Mouse (Mus musculus): ENCODE measurements around the gene B3gnt8. TPM values are rescaled to one million over a fixed set of nuclear protein-coding genes. Genes with fewer than 3 reads are reported as not detected.
A peak's percentile ranks its signal among the peaks of the same experiment; 100 is the strongest.

The B3gnt8 gene
- total RNA-seq, 4 experiments from 2014 or later: 0.66 to 2.0 (median 1.7) TPM

DNA sequence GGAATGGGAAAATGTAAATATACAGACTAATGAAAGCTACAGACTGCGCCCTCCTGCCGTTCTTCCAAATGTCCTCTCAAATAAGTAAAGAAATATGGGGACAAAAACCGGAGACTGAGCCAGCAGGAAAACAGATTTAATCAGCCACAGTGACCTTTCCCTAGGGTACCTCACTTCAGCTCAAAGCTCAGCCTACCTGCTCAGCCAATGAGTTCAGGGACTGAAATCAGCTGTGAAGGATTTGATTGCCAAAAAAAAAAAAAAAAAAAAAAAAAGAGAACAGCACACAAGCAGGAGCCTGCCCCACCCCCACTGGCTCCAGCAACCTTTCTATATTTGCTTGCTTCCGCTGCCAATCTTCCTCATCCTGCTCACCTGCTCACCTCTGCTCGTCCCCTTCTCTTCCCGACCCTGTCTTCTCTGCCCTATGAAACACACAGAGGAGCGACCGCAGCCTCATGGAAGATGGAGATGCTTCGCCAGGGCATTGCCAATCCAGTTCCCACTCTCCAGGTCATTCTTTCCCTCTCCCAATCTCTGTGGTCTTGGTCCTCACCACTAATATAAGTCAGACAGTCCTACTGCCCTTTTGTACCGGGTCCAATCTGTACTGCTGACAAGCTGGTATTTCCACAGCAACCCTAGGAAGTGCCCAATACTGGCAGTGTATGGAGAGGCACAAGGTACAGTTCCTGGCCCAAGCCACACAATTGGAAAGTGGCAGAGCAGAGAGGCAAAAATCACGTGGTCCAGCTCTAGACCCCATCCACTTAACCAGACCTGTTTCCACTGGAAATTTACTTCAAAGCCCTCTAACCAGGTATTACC lies 29.4 kb downstream of the B3gnt8 start:
- DNase-seq (ENCODE audit: low spot score in 2 of 2): no peak

DNA sequence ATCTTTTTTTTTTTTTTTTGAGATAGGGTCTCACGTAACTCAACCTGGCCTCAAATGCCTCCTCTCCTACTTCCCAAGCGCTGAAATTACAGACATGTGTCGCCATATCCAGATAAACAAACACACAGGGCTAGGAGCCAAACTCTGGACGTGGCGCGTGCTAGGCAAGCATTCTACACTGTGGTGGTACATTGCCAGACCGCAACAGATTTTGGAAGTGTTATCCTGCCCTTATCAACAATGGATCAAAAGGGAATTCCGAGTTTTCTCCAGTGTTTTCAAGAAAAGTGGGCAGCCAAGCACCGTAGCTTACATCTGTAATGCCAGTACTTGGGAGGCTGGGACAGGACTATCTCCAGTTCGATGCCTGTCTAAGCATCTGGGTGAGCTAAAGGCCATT lies 31.3 kb downstream of the B3gnt8 start:
- no peak for DNase-seq (ENCODE audit: low spot score in 2 of 2)

DNA sequence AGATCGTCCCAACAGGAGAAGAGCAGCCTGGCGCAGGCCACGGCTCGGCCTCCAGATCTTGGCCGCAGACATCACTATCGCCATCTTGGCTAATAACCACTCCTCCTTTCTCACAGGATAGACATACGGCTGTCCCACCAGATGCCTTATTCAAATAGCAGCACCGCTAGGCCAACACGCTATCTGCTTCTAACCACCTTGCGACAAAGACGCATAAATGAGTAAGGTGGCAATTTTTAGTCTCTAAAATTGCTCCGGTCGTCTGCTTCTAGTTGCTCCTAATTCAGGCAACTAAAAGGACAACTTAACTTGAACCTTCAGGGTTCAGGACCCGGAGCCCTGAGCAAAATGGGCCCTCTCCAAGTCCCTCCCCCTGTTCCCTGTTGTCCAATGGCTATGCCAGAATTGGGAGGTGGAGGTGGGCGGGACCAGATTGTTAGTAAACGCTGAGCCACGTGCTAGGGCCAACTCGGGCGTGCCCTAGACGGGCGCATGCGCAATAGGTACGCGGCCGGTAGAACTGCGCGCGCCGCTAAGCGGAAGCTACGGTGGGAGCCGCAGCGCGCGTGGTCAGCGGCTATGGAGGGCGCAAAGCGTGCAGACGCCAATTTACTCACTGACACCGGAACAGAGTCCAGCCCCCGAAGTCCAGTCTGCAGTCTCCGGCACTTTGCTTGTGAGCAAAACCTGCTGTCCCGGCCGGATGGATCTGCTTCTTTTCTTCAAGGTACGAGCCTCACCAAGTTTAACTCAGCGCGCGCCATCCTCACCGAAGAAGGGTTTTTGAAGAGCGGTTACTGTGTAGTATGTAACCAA lies 32.4 kb downstream of the B3gnt8 start, which contains the start of the genes Bckdha and Exosc5:
TSS of gene Bckdha (minus strand) at position 325 of the 816 bp plus-strand sequence.
TSS of gene Exosc5 (plus strand) at position 508 of the 816 bp plus-strand sequence.
- DNase-seq (ENCODE audit: low spot score in 2 of 2): peak; percentile 99

DNA sequence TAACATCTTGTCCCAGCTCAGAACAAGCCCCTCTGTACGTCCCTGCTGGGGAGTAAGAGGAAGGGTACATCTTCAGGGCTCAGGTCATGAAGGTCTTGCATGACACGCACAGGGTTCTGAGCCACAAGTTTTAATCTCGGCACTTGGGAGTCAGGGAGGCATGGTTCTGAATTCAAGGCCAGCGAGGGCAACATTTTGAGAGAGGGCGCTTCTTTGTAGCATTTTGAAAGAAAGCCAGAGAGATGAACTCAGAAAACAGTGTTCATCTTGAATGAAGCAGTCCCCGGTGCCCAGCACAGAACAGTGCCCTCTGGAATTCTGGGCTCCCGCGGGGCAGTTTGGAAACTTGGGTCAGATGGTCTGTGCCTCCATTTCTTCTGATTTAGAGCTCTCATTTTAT lies 39.9 kb downstream of the B3gnt8 start:
- no peak for DNase-seq (ENCODE audit: low spot score in 2 of 2)

DNA sequence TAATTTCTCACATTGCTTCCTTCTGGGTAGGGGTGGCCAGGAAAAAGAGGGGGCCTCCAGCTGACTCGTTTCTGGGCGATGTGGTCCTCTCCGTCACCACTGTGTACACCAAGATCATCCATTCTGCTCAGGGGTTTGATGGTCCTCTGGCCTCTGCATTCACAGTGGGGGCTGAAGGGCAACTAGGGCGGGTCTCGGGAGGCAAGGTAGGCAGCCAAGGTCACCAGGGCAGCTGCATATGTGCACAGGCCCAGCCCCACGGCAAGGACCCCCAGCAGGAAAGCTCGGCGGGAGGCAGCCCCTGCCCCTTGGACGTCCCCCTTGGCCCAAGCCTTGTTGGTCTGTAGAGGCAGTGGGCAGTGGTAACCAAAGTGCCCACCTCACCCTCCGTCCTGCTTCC lies 42.7 kb downstream of the B3gnt8 start:
- no peak for DNase-seq (ENCODE audit: low spot score in 2 of 2)

DNA sequence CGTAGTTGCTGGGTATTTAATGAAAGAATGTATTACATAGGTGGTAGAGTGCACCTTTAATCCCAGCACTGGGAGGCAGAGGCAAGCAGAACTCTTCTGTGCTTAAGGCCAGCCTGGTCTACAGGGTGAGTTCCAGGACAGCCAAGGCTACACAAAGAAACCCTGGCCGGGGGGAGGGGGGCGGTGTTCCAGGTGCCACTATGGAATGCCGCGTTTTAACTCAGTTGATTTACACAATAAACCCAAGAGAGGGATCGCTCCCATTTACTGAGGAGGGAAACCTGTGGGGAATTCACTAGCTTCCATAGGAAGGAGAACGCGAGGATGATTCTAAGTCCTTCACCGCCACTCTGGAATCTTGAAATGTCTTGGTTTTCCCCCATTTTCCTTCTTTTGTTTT lies 43.2 kb downstream of the B3gnt8 start:
- DNase-seq (ENCODE audit: low spot score in 2 of 2): no peak

DNA sequence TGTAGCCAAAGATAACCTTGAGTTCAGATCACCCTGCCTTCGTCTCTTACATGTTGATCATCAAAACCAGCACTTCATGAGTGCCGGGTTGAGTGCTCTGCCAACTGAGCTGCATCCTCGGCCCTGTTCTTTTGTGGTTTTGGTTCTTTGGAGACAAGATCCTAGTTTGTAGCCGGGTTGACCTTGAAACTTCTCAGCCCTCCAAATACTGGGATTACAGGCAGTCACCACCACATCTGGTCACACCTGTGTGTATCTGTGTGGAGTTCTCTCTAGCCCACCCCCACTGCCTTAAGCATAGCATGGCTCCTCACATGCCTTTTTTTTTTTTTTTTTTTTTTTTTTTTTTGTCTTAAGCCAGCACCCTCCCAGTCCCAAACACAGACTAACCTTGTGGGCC lies 43.6 kb downstream of the B3gnt8 start:
- no peak for DNase-seq (ENCODE audit: low spot score in 2 of 2)

DNA sequence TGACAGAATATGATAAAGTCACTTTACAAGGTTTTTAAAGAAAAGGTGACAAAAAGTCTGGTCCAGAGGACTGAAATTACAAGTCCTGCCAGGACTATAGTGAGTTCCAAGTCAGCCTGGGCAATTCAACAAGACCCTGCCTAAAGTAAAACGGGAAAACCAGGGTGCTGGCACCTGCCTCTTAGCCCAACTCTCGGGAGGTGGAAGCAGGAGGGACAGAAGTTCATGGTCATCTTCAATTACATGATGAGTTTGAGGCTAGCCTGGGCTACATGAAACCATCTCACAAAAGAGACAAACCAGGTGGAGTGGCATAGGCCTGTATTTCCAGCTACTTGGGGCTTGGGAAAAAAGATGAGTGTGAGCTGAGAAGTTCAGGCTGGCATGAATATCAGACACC lies 45.2 kb downstream of the B3gnt8 start:
- no peak for DNase-seq (ENCODE audit: low spot score in 2 of 2)

DNA sequence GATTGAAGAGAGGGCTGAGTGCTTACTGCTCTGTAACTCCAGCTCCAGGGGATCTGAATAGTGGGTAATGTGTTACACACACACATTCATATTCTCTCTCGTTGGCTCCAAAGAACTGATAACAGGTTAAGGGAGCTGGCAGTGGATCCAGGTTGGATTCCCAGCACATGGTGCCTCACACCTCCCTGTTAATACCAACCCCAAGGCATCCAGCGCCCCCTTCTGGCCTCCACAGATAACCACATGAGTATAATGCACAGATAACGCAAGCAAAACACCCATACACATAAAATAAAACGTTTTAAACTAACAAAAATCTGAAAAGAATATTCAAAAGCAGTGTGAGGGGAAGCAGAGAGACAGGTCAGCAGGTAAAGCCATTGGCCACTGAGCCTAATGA lies 46.0 kb downstream of the B3gnt8 start:
- DNase-seq (ENCODE audit: low spot score in 2 of 2): no peak

DNA sequence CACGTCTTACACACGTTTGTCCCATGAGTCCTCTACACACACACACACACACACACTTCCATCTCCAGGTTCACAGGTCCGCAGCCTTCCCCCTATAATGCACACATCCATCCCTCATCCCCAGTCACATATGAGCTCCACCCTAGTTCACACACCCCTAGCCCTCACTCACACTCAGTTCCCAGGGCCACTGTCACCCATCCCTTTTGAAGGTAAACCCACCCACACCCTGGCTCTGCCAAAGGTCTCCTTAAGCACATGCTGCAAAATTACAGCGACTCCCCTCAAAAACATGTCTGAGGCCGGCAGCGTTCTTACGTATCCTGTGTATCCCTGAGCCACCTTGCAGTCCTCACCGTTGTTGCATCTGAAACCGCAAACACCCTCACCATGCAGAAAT lies 47.8 kb downstream of the B3gnt8 start:
- DNase-seq (ENCODE audit: low spot score in 2 of 2): no peak

DNA sequence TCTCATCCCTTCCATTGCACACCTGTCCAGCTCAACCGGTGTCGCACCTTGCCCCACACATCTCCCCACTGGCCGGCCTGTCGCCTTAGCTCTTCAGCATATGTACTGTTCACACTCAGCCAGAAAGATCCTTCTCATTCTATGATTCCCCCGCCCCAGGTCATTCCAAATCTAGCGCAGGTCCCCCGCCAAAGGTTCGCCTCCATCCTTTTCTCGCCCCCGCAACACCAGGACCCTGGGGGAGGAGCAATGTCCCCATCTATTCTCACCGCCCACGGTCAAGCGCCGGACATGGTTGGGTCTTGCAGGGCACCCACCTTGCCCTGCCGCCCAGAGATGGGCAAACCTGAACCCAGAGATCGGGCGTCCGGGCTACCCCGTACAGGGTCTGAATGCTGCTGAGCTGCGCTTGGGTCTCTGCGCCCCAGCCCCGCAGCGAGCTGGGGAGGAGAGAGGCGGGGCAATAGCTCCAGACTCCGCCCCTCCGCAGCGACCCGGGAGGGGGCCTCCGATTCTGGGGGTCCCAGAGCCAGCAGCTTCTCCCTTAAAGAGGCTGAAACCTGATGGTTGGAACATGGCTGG lies 48.4 kb downstream of the B3gnt8 start, which contains the start of gene Tmem91:
TSS of gene Tmem91 (minus strand) at position 448 of the 582 bp plus-strand sequence.
- DNase-seq (ENCODE audit: low spot score in 2 of 2): no peak

DNA sequence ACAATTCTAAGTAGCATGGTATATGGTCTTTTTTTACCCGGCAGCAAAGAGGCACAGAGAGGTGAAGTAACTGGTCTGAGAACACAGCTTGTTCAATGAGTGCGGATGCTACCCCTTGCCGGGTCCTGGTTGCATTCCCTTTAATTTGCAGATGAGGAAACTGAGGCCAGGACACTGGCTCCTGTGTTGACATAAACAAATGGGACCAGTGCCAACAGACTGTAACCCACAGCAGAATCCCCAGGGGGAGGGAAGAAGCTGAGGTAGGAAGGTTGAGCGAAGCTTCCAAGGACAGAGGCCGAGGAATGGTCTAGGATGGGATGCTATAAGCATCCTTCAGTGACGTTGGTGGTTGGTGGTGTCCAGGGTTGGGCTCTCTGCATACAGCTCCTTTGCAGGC lies 49.0 kb downstream of the B3gnt8 start:
- no peak for DNase-seq (ENCODE audit: low spot score in 2 of 2)

DNA sequence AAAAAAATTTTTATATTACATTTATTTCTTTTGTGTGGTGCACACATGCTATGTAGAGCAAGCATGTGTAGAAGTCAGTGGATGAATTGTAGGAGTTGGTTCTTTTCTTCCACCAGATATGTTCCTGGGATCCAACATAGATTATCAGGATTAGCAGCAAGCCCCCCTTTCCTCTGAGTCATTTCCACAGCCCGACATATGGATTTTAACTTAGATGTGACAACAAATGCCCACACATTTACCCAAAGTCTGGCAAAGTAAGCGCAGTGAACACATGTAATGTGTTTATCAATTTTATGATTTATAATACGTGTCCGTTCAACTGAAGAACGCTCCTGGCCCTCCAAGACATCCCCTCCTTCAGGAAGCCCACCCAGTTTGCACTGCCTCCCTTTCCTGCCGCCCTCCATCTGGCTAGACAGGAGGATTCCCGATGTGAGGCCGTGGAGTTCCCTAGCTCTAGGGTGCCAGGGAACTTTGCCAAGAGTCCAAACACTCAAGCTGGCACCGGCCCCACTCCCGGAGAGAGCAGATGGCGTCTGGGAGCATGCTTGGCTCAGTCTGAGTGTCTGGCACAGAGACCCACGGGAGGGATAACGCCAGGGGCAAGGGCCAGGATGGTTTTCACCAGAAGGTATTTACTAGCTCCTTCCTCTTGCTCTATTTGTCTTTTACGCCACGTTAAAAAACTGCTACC lies 49.8 kb downstream of the B3gnt8 start:
- peak; percentile 87 to 96 for DNase-seq (ENCODE audit: low spot score in 2 of 2)

DNA sequence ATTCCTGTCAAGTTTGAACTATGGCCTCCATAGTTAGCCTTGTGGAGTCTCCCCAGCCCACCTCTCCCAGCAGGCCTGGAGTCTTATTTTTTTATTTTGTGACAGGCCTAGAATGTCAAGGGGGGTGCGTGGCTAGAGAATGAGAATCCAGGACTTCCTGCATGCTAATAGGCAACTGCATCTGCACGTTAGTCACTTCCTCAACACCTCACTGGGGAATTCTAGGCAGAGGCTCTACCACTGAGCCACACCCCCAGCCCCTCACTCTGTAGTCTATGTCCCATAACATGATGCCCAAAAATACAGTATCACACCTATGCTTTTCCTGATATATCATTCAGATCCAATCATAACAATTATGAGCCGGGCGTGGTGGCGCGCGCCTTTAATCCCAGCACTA lies 50.6 kb downstream of the B3gnt8 start:
- DNase-seq (ENCODE audit: low spot score in 2 of 2): no peak

DNA sequence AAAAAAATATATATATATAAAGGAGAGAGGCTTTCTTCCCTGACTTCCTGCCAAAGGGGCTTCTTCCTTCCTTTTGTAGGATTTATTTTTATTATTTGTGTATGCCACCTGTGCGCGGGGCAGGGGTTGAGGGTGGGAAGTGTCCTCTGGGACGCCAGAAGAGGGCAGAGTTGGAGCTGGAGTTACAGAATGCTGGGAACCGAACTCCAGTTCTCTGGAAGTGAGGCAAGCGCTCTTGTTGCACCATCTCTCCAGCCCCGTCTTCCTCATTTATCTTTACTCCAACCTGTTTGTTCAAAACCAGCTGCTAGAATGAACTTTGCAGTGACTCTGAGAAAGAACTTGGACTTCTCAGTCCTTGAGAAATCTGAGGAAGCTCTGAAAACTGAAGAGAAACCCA lies 53.5 kb downstream of the B3gnt8 start:
- no peak for DNase-seq (ENCODE audit: low spot score in 2 of 2)

DNA sequence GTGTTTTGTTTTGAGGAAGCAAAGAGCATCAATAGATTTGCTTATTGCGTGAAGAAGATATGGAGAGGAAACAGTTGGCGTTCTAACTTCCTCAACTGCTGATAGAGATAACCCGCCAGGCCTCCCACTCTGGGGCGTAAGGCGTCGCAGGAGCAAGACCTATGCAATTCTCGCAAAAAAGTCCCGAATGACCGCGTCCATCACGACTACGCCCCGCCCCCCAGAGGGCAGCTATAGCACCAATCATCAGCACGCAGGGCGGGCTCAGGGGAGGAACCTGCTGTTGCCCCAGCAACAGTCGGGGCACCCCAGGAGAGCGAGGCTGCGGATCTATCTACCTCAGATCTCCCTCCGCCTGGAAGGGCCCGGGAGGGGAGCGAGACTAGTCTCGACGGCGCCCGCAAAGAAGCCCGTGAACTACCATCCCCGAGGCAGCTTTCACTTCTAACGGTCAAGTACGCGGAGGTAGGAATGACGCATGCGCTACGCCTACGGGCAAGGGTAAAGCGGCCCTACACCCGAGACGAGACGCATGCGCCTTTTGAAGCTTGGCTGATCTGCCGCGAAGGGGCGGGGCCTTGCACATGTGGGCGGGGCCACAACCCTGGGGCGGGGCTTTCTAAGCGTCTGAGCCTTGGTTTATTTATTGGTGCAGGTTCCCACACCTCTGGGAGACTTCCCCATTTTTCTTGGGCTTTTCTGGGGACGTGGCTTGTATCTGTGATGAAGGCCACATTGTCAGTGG lies 54.2 kb downstream of the B3gnt8 start, which contains the start of gene B9d2:
TSS of gene B9d2 (plus strand) at position 267 of the 745 bp plus-strand sequence.
- DNase-seq (ENCODE audit: low spot score in 2 of 2): peak; percentile 92 to 94

DNA sequence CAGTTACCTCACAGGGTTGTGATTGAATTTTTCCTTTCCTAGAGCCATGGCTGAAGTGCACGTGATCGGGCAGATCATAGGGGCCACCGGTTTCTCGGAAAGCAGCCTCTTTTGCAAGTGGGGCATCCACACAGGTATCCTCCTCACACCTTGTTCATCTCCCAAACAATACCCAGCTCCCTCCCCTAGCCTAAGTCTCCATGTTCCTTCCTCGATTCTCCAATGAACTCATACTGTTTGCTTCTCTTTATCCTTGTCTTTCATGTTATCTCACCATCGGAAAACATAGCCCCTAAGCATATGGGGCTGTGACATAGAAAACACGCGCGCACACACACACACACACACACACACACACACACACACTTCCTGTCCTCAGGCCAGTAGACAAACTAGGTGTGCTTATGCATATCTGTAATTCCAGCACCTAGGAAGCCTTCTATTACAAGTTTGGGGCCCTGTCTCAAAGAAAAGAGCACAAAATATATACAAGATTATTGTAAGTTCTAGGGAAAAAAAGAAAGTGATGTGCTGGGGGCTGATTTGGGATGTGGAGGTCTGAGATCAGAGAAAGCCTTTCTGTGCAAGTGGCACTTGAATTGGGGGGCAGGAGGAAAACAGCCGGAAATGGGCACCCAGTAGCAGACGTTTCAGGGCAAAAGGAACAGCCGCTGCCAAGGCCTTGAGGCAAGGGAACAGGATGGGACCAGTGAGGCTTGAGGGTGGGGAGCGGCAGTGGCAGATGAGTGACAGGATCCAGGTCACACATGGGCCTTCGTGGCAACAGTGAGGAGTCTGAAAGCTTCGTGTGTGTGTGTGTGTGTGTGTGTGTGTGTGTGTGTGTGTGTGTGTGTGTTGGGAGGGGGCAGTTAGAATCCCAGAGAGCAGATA lies 55.1 kb downstream of the B3gnt8 start:
- DNase-seq (ENCODE audit: low spot score in 2 of 2): no peak

DNA sequence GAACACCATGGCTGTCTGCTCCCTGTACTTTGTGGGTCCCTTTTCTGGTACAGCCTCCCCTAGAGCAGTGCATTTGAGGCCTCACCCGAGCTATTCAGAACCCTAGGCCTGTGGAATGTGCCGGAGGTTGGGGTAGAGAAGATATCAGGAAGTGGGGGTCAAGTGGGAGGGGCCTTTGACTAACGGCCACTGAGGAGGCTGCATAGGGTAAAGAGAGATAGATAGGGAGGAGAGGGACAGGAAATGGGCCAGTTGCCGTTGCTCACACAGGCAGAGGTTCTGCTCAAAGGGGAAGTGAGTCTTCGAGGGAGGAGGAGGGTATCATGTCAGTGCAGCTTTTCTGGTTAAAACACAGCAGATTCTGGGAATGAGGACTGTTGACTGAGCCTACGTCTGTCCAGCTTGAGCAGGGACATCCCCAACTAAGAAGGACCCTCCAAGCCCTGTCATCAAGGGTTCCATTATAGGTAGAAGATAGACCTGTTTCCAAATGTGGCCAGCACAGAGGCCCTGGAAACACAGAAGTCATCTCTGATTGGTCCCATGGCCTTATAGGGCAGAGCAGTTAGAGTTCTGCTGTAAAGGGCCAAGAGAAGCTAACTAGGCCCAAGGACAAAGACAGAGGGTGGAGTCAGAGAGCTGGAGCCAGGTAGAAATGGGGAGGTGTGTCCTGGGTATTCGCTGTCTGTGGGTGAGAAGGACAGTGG lies 57.2 kb downstream of the B3gnt8 start:
- DNase-seq (ENCODE audit: low spot score in 2 of 2): no peak

DNA sequence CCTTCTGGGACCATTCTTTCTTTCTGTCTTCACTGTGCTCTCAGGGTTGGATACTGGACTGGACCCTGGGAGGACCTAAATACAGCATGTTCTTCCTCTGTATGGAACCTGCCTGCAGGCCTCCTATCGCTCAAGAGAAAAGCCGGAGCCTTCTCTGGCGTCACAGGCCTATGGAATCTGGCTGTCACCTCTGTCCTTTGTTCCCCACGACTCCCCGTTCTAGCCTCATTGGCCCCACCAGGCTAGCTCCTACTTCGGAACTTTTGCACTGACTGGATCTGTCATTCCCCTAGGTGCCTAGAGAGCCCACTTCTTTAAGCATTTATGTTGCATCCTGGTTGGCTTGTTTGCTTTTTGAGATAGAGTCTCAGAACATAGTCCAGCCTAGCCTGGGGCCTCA lies 58.2 kb downstream of the B3gnt8 start:
- no peak for DNase-seq (ENCODE audit: low spot score in 2 of 2)
